Mouse (Mus musculus): ENCODE results near the gene Unc119.

DNA sequence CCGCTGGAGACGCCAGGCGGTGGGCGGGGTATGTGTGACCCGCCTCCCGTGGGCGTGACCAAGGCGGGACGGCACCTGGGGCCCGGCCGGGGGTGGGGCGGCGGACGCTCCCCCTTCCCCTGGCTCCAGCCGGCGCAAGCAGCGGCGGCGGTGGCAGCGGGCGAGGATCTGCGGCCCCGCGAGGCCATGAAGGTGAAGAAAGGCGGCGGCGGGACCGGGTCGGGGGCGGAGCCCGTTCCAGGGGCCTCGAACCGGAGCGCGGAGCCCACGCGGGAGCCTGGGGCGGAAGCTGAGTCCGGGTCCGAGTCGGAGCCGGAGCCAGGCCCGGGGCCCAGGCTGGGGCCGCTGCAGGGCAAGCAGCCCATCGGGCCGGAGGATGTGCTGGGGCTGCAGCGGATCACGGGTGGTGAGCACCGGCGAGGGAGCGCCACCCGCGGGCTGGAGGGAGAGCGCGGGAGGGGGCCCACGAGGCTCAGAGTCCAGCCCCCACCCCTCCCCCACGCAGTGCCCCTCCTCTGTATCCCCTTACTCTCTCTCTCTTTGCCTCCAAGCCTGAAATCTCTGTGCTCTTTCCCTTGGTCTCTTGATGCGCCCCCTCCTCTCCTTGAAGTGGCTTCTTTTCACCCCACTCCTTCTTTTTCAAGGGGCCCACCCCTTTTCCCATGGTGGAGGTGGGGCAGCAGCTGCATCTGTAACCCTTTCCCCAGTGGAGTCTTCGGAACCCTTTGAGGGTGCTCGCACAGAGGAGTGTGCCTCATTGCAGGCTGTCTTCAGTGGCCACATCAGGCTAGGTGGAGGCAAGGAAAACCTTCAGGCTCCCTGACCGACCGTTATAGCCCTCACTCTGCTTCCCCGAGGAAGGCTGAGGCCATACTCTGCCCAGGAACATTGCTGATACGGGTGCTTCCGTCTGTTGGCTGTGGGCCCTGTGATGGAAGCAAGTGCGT lies at the start of gene Unc119:
- no peak for TF ChIP-seq CHD2 (IDR thresholded peaks at IDR 0.05; ENCODE audit: low read depth, low read length)
- TF ChIP-seq MAFK (IDR thresholded peaks at IDR 0.05; ENCODE audit: insufficient read depth, low read depth, low read length), result no peak
- TF ChIP-seq ZNF384 (IDR thresholded peaks at IDR 0.05; ENCODE audit: low read depth, low read length), result no peak
- TF ChIP-seq ZC3H11A (IDR thresholded peaks at IDR 0.05; ENCODE audit: borderline replicate concordance, low read depth, low read length), result no peak
- no peak for TF ChIP-seq HCFC1 (IDR thresholded peaks at IDR 0.05; ENCODE audit: borderline replicate concordance, insufficient read depth, low read length)

Data from ES-E14 (cell line).